Mouse (Mus musculus) lung, postnatal 10 days (tissue): ENCODE results near the gene Rbms3.

ENCODE experiments used
- DNase-seq: peaks from one replicate; pipeline ENCODE4 v3.0.0; 2021

Gene Rbms3

GRCm38 (mm10) chr9:117178366-117178765, 451.3 kb downstream of the Rbms3 start:
- DNase-seq: no peak

DNA sequence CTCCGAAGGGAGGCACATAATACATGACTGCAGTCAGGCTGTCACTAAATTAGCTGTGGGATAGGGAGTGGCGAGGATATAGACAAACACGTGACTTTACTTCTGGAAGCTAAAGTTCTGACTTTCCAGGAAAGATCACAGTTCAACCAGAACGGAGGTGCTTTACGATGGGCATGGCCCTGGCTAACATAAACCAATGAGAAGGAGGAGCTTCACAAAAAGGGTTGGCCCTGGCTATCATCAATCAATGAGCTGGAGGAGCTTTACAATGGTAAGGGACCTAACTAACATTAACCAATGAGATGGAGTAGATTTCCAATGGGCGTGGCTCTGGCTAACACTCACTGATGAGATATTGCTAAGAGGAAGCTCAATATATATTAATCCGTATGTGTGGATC, 457.2 kb downstream of the Rbms3 start:
- no peak for DNase-seq

DNA sequence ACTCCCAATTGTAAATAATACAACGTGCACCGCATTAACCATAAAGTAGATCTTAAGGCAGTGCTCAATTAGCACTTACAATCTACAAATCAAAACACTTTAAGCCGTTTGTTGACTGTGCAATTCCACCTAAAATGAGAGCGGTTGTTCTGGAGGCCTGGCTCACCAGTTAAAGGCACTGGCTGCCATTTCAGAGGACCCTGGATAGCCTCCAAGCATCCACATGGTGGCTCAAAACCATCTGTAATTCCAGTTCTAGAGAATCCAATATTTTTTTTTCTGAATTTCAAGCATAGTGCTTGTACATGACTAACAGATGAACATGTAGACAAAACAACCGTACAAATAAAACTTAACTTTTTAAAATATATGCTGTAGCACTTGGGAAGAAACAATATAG, 460.5 kb downstream of the Rbms3 start:
- DNase-seq: no peak

GRCm38 (mm10) chr9:117163143-117163542, 466.6 kb downstream of the Rbms3 start:
- DNase-seq: peak; percentile 72

GRCm38 (mm10) chr9:117161150-117161549, 468.6 kb downstream of the Rbms3 start:
- DNase-seq: no peak

DNA sequence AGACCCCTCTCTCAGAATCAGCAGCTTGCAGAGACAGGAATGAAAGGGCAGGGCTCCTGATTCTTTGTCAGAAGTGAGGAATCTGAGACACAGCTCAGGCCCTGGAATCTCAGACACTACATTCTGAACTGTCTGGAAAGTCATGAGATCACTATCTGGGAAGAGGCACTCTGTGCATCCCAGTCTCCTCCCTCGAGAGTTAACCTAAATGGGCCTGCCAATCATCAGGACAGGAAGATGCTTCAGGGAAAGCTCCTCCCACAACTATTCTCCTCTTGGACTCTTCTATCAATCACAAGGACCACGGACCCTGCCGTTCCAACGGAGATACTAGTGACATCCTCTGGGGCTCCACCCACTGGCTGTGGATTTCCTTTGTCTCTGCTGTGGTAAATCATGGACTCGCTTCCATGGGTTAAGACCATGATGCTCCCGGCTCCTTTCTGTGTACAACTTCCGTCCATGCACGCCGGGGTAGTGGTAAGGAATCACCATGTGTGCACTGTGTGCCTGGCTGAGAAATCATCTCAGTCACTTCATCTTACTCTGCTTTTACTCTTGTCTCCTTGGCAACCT, 473.3 kb downstream of the Rbms3 start:
- DNase-seq: peak; percentile 42

GRCm38 (mm10) chr9:117154590-117154989, 475.1 kb downstream of the Rbms3 start:
- DNase-seq: no peak

DNA sequence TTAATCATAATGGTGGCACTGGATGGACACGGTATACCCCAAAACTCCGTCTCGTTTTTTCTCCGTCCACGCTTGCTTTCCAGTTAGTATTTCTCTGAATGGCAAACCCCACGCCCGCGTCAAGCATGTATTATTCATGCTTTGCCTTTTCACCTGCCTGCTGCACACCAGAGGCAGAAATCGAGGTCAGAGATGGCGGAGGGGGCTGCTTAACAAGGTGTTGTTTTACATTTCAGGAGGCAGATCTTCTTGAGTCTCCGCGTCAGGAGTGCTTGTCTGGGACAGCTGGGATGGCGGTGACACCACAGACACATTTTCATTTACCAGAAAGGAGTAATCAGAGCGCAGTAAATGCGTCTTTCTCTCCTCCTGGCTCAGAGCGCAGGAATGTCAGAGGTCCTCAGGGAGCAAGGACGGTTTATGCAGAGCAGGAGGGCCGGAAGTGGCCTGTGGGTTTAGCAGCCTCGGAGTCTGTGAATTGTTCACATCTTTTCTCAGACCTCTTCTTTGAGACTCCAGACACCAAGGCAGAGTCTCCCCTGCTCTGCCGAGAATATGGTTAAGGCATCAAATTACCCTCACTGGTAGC, 475.9 kb downstream of the Rbms3 start:
- DNase-seq: no peak

DNA sequence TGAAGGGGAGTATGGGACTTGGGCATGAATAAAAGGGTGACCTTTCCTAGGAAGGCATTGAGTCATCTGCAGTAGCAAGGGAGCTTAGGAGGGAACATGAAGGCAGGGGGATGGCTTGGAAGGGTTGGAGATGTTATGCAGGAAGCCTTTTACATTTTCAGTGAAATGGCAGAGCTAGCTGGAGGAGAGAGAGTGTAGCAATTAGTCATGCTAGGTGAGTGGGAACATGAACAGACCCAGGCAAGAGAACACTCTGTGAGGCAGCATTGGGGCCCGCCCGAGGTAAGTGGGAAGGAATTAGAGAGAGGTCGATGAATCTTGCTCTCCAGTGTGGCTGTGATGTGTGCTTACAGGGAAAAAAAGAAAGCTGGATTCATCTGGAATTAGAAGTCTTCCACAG, 477.8 kb downstream of the Rbms3 start:
- no peak for DNase-seq

GRCm38 (mm10) chr9:117144057-117144723, 485.5 kb downstream of the Rbms3 start:
- DNase-seq: peak; percentile 50

DNA sequence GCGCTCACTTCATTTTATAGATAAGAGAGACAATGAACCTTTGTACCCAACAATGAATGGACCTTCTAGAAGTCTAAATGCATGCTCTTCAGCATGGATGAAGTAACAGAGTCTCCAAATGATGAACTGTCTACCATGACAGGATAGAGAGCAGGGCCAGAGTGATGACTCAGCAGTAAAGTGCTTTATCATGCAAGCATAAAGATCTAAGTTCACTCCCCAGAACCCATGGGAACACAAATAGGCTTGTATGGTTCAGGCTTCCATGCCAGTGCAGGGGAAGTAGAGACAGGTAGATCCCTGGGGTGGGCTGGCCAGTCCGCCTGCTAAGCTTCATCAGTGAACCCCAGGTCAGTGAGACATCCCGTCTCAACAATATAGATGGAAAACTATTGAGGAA, 489.7 kb downstream of the Rbms3 start:
- DNase-seq: no peak

- no peak for DNase-seq
Measured at GRCm38 (mm10) chr9:117136410-117136809, 493.3 kb downstream of the Rbms3 start.

GRCm38 (mm10) chr9:117134043-117134442, 495.7 kb downstream of the Rbms3 start:
- peak; percentile 28 for DNase-seq

DNA sequence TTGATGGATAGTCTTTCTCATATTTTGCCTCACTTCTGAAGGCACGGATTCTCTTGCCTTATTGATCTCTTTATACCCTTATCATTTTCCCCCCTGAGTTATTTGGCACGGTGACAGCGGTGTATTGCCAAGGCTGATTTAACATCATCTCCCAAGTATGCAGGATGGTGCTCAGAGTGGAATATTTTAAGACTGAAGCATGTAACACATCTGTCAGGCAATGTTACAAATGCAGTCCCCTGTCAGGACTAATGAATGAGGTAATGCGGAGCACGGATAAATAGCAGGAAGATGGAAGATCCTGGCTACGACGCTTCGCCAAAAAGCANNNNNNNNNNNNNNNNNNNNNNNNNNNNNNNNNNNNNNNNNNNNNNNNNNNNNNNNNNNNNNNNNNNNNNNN, 502.9 kb downstream of the Rbms3 start:
- no peak for DNase-seq

- no peak for DNase-seq
Measured at GRCm38 (mm10) chr9:117125844-117126243, 503.9 kb downstream of the Rbms3 start.

- no peak for DNase-seq
Measured at GRCm38 (mm10) chr9:117121572-117121971, 508.1 kb downstream of the Rbms3 start.

DNA sequence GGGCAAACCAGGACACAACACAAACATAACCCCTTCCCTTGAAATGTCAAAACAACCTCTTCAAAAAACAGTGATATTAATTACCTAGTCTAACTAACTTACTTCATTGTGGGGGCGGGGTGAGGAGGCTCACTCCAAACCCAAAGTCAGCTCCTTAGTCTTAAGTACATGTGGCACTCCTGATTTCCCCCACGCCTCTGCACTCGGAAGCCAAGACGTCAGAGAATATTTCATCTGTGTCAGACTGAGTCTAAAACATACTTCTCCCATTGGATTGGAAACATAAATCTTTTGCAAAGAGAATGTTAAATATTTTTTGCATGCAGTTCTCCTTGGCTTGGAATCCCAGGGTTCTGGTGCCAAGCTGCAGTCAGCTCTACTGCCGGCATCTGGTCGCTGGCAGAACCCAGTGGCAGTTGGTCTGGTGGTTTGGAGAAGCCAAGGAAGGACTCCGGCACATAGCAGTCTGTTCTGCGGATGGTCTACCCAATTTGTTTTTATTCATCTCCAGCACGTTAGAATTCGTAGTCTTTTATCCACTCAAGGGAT, 512.5 kb downstream of the Rbms3 start:
- peak; percentile 26 for DNase-seq

DNA sequence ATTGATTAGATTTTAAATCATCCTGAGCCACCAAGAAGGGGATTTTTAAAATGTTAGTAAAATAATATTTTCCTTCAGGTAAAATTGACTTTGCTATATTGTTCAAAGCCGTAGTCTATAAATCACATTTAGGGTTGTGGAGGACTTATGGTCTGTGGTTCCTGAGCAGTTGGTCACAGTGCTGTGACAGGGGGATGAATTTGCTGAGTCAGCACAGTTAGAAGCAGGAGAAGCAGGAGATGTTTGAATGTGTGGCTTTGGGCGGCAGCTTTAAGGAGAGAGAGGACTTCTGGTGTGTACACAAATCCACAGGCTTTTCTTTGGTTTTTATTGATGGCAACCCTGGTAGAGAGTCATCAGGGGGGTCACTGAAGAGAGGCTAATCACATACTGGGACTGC, 514.1 kb downstream of the Rbms3 start:
- DNase-seq: no peak

- DNase-seq: no peak
Measured at GRCm38 (mm10) chr9:117113592-117113991, 516.1 kb downstream of the Rbms3 start.

DNA sequence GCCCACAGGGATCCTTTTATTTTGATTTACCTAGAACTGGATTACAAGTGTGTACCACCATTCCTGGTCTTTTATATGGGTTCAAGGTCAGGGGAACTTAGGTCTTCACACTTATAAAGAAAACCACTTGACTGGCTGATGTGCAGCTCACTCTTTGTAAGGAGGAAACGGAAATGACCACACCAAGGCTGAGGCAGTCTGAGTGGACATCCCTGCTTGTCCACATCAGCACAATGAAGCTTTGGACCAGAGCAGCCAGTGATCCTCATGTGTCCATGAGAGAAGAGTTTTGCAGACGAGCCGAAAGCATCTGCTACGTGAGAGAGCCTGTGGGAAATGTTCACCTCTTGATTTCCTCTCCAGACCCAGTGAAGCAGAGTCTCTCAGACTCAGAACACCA, 521.8 kb downstream of the Rbms3 start:
- no peak for DNase-seq

GRCm38 (mm10) chr9:117102198-117102930, 527.3 kb downstream of the Rbms3 start:
- DNase-seq: no peak

- no peak for DNase-seq
Measured at GRCm38 (mm10) chr9:117100181-117100580, 529.5 kb downstream of the Rbms3 start.

- DNase-seq: no peak
Measured at GRCm38 (mm10) chr9:117093551-117093950, 536.2 kb downstream of the Rbms3 start.

GRCm38 (mm10) chr9:117092177-117092555, 537.5 kb downstream of the Rbms3 start:
- no peak for DNase-seq
